17 mouse cellular contexts compared by ENCODE assay signal in the genomic region with DNA sequence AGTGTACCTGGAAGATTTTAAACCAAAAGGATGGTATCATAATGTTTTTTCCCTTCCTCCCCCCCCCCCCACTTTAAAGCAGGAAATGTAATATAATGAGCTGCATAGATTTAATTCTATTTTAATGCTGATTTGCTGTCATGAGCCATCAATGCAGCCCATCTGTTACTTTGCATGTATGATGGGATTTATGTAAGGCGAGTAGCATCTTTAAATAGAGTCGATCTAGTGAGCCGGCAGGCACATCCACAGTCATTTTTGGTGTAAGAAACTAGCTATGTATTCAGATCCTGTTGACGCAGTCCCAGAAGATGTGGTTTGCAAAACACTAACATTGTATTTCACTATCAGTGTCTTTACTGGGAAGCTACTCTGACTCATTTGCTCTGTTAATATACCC.
"Had no signal": no experiment of that assay in that cellular context is flagged by ENCODE, and none has a peak within 500 bp of the region (broad histone marks: within the 10 kb centered on the region; RNA-seq: fewer than 3 reads in every experiment).

No protein-coding gene starts in this region.

- H3K36me3 ChIP-seq: limb, embryonic 15.5 days; liver, embryonic 12.5 days; lung, embryonic 15.5 days; midbrain, embryonic 15.5 days; neural tube, embryonic 12.5 days had no signal

- H3K4me2 ChIP-seq: kidney, embryonic 15.5 days; limb, embryonic 15.5 days; liver, embryonic 12.5 days; lung, embryonic 15.5 days; midbrain, embryonic 11.5 days; midbrain, embryonic 15.5 days; neural tube, embryonic 12.5 days had no signal

- H3K4me3 ChIP-seq: kidney, embryonic 15.5 days; limb, embryonic 15.5 days; liver, embryonic 12.5 days; lung, embryonic 15.5 days; megakaryocyte, embryonic 14.5 days; midbrain, embryonic 15.5 days; neural tube, embryonic 12.5 days had no signal

- H3K4me1 ChIP-seq: kidney, embryonic 15.5 days; limb, embryonic 15.5 days; liver, embryonic 12.5 days; lung, embryonic 15.5 days; megakaryocyte, embryonic 14.5 days; midbrain, embryonic 15.5 days; neural tube, embryonic 12.5 days had no signal

- H3K9me3 ChIP-seq: kidney, embryonic 15.5 days; limb, embryonic 15.5 days; liver, embryonic 12.5 days; lung, embryonic 15.5 days; megakaryocyte, embryonic 14.5 days; midbrain, embryonic 15.5 days; neural tube, embryonic 12.5 days had no signal

- H3K27ac ChIP-seq: kidney, embryonic 15.5 days; limb, embryonic 15.5 days; liver, embryonic 12.5 days; lung, embryonic 15.5 days; macrophage; midbrain, embryonic 15.5 days; neural tube, embryonic 12.5 days had no signal

- H3K9ac ChIP-seq: kidney, embryonic 15.5 days; limb, embryonic 15.5 days; liver, embryonic 12.5 days; lung, embryonic 15.5 days; midbrain, embryonic 15.5 days; neural tube, embryonic 12.5 days had no signal

- ATAC-seq: liver, embryonic 12.5 days; midbrain, embryonic 15.5 days had no signal

- H3K27me3 ChIP-seq: kidney, embryonic 15.5 days; limb, embryonic 15.5 days; liver, embryonic 12.5 days; lung, embryonic 15.5 days; megakaryocyte, embryonic 14.5 days; midbrain, embryonic 15.5 days; neural tube, embryonic 12.5 days had no signal

- DNase-seq: kidney, adult 2 months; kidney, postnatal 14 days; layer of hippocampus, postnatal 36 days; lung, postnatal 14 days; retina, postnatal 1 day; spleen, adult 18-20 months; thymus, adult 2 months; thymus, postnatal 36 days had no signal
